Mouse (Mus musculus) left cerebral cortex, postnatal 36 days (tissue): ENCODE measurements around the gene Fzd1. TPM values are rescaled to one million over a fixed set of nuclear protein-coding genes. Genes with fewer than 3 reads are reported as not detected.

Experiments
- DNase-seq, 2 experiments: peaks; one replicate each; pipeline ENCODE4 v3.0.0; 2021 to 2022; ENCODE audit warnings: low spot score in 2 of 2, mixed read lengths in 1 of 2
- intact Hi-C: fragments of 180-260 bp; cut with DNase I; formaldehyde crosslinking; loops from one replicate; pipeline ENCODE4 v1.15.1; 2025
- microRNA-seq: library from miRNA; unstranded; fragments of <30 nt; microRNA quantifications from one replicate; pipeline ENCODE4 v1.2.0, GENCODE M21; 2022
- total RNA-seq, 2 experiments: library from RNA; stranded (reverse); gene quantifications; 2 replicates each; pipeline ENCODE4 v1.2.3; 2021

Gene Fzd1
- total RNA-seq, 2 experiments from 2014 or later = 12.9 to 14.1 TPM

DNA sequence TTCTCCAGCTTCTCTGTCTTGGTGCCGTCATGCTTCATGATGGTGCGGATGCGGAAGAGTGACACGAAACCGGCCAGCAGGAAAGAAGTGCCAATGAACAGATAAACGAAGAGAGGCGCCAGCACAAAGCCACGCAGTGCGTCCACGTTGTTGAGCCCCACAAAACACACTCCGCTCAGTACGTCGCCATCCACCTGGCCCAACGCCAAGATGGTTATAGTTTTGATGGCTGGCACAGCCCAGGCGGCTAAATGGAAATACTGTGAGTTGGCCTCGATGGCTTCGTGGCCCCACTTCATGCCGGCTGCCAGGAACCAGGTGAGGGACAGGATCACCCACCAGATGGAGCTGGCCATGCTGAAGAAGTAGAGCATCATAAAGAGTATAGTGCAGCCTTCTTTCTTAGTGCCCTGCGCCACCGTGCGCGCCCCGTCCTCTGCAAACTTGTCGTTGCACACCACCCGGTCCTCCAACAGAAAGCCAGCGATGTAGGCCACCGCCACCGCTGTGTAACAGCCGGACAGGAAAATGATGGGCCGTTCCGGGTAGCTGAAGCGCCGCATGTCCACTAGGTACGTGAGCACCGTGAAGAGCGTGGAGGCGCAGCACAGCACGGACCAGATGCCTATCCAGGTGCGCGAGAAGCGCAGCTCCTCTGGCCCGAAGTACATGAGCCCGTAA lies 1.7 kb downstream of the Fzd1 start:
- intact Hi-C loops = loop anchor here (5.0 to 10.0 kb wide), 3 partner anchors 156 to 494 kb away; no protein-coding TSS in a partner anchor
- peak; percentile 30 to 40 for DNase-seq

DNA sequence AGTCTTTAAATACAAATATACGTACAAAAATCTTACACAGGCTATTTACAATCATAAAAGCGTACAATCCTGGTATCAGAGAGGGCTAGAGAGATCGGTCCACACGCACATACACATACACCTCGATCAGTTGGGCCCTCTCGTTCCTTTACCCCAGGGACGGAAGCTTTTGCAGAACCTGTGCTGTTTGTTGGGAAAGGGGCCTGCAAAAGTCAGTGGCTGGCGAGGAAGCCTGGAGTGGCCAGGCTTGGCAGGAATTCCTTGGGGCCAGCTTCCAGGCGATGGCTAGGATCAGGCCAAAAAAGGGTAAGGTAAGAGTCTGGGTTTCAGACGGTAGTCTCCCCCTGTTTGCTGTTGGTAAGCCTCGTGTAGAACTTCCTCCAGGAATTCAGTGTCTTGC lies 2.5 kb downstream of the Fzd1 start:
- intact Hi-C loops = loop anchor here (5.0 to 10.0 kb wide), 3 partner anchors 157 to 493 kb away; no protein-coding TSS in a partner anchor

DNA sequence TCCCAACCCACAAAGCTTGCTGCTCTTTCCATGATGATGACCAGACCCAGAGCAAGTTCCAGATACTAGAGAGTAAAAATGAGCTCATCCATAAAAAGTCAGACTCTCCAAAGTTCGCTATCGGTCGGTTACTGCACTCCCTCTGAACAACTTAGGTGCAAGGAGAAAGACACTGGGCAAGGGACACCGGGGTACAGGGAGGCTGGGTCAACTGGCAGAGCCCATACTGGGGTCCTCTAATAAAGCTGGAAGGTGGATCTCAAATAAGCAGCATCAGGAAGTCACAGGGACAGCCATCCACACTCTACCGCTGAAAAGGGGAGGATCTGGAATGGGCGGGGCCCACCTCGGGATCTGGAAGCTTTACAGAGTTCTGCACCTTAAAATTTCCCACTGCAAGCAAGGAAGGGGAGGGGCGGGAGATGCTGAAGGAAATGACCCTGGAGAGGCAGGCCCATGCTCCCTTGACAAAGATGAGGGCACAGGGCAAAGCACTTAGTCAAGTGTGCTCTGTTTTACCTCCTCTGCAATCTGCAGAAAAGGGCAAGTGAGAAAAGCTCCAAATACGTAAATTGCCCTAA lies 3.0 kb downstream of the Fzd1 start:
- intact Hi-C loops = loop anchor here (5.0 to 10.0 kb wide), 3 partner anchors 158 to 492 kb away; no protein-coding TSS in a partner anchor
- no peak for DNase-seq

More for the DNA sequence above, 2.5 kb downstream of the Fzd1 start:
- no peak for DNase-seq

DNA sequence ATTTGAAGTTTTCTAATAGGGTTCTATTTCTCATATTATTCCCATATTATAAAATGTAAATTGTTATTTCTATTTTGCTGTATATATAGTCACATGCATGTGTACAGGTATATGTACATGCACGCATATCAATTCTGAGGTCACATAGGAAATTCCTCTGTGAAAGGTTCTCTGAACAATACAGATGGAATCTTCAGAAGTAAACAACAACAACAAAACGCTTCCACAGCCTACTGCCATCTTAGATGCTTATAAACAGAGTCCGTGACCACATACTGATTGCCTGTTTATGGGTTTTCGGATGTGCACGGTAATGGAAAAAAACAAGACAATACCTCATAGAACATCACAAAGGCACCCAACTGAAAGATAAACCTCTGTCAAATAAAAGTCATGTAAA lies 4.7 kb downstream of the Fzd1 start:
- no peak for DNase-seq
- intact Hi-C loops = loop anchor here (10.0 kb wide), 1 partner anchor 268 kb away; no protein-coding TSS in a partner anchor

DNA sequence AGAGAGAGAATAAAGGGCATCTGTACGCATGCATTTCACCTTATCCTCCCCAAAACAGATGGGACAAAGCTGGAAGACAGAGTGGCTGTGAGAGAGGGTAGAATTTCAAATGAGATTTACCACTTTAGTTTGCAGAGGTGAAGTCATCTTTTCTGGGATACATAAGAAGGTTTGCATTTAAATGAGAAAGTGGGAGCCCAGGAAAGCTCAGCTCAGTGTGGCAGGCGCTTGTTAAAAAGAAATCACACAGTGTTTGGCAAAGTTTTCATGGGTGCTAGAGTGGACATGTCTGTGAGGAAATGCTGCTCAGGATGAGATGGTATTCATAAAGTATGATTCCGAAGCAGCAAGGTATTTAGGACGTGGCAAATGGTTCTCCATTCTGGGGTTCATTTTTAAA lies 15.1 kb downstream of the Fzd1 start:
- intact Hi-C loops = no loop called here
- DNase-seq = no peak

DNA sequence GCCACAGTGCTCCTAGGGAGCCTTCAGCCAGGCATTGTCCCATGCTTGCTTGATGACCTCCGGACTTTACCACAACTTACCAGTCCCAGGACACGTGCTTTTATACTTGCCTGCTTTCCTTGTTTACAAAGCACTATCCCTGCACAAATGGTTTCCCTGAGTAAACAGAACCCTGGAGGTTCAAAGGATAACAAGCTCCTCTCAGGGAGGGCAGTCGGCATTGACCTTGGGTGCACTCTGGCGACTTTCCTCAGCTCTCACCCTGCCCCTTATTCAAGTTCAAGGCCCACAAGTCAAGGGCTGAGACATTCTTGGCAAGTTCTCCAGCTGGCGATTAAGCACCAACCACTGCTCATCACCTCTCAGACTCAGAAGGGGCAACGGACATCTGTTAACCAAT lies 20.8 kb downstream of the Fzd1 start:
- intact Hi-C loops = no loop called here
- DNase-seq = no peak

DNA sequence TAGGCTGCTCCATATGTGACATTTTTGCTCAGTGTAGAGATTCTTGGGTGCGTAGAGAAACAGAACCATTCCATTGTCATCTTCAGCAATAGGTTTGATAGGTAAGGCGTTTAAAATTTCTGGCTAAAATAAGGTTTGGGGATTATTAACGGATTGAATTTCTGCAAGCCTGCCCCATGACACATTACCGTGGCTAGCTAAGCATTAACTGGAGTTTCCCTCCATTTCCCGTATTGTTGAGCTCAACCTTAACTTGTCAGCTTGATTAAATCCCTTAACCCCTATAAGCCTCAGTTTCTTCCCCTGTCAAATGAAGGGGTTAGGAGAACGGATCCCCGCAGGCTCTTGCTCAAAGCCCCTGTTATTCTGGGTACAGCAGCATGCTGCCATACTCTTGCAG lies 22.4 kb downstream of the Fzd1 start:
- DNase-seq = no peak
- intact Hi-C loops = no loop called here

DNA sequence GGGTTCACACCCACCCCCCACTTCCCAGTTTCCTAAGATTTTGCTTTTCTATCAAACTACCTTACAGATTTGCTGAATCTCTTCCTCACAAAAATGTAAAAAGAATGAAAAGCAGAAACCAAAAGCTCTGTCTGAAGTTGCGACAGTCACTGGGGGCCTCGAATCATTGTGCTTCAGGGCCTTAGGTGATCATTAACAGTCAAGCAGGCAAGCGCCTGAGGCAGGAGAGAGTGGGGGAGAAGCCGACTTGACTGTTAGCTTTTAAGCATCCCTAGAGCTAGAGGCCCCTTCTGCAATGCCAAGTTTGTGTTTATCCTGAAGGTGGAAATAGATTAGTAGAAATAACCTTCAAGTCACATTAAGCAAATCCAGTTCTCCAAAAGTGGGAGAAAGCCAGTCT lies 24.6 kb downstream of the Fzd1 start:
- DNase-seq = no peak
- intact Hi-C loops = no loop called here

DNA sequence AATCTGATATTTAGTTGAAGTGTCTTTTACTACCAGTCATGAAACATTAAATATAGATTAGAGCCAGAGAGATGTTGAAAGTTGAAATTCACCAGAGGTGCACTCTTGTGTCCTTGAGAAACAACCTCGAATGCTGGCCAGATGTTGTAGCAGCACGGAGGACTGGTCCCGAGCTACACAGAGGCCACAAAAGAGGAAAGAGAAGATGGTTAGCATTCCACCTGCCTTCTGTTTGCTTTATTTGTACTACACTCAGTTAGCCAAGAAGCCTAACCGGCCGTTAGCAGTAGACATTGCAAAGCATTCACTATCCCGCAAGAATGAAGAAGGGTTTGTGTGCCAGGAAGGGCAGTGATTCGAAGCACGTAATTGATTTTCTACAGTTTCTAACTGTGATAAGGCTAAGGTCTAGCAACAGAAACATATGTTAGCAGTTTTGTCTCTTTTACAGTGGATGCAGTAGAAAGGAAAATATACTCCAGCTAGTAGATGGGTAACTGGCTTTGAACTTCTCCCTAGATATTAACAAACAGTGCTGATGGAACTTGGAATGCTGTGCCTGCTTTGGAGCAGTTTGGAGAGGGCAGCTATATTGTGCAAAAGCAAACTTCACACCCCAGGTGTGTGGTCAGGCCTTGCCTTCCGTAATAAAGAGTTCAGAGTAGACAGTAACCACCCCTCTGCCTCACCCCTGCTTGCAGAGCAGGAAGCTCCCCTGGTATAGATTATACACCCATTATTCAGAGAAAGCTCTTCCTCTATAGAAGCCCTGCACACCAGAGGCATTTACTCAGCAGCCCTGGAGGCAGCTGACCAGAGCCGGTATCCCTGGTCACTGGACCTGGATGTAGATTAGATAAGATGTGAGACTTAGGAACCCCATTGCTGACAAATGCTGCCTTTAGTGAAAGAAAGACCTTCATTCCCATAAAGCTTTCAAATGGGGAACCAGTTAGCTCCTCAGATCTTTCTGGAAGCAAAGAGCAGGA lies 25.3 kb downstream of the Fzd1 start:
- no peak for DNase-seq
- intact Hi-C loops = no loop called here

DNA sequence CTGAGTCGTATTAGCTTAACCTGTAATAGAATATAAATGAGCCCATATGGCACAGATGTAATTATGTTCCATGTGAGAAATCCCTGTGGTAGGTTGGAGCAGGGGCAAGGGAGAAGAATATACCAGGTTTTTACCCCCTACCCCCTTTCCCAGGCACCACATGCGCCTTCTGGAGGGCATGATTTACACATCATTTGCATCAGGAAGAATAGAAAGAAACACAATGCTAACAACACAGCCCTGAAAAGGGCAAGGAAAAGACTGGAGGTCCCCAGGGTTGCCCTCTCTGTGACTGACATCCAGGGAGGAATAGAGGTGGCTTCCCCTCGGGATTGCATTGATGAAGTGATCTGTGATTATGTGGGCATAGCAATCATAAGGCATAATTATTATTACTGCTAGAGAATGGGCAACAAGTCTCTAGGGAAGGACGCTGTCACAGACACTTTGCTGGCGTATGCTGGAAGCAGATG lies 26.1 kb downstream of the Fzd1 start:
- intact Hi-C loops = no loop called here
- DNase-seq = no peak

DNA sequence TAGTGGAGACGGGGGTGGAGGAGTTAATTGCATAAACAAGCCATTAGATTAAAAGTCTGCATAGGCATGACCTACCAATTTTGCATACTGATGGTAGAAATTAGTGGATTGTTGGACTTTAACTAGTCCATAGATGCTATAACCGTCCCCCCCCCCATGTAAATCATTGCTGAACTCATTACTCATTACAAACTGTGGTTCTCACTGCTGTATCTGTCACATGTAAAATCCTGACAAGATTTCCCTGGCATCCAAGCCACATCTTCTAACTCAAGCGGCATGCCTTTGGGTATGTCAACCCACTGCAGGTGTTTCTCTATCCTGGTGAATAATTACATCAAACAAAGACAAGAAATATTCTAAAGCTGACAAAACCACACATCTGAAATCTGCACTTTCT lies 26.8 kb downstream of the Fzd1 start:
- intact Hi-C loops = no loop called here
- no peak for DNase-seq

Small RNA genes within 50 kb of the gene (microRNA-seq; reads per million reads assigned to microRNA genes)
- gene Gm44483 = not detected
